Mouse (Mus musculus) liver, embryonic 14.5 days (tissue): ENCODE data around the gene Kcnip3. TPM values are rescaled to one million over a fixed set of nuclear protein-coding genes. Genes with fewer than 3 reads are reported as not detected.

ENCODE experiments used
- ATAC-seq: fragments of 200-750 bp; cut with Nextera tagmentation; 2 replicates; pipeline ENCODE4 v1.8.0; 2017; ENCODE audit warnings: moderate number of reproducible peaks, mild to moderate bottlenecking, moderate library complexity; ENCODE audit not compliant: insufficient read depth
- DNase-seq, 3 experiments: peaks; one replicate each; pipeline ENCODE4 v3.0.0-alpha.2; 2012 to 2013; ENCODE audit warnings: low read depth in 3 of 3, low spot score in 3 of 3
- H3K27ac ChIP-seq: fragments of 300-500 bp; sonication (generic); 2 replicates; pipeline ENCODE4 v1.5.1; 2014; ENCODE audit warnings: moderate library complexity, mild to moderate bottlenecking, control low read depth, inconsistent platforms
- H3K27me3 ChIP-seq: fragments of 300-500 bp; sonication (generic); 2 replicates; pipeline ENCODE4 v1.6.1; 2014; ENCODE audit warnings: mild to moderate bottlenecking, low read length, moderate library complexity; ENCODE audit not compliant: control insufficient read depth, insufficient read depth
- H3K36me3 ChIP-seq: fragments of 300-500 bp; sonication (generic); replicated peaks from 2 replicates; pipeline ENCODE4 v1.6.1; 2014; ENCODE audit warnings: low read depth; ENCODE audit not compliant: control insufficient read depth, insufficient read depth
- H3K4me1 ChIP-seq, 2 experiments: fragments of 200-500 bp in 1 of 2; fragments of 300-500 bp in 1 of 2; sonication (generic) in 1 of 2; replicated peaks; 2 replicates each; pipeline ENCODE4 v1.6.1; 2012 to 2014; ENCODE audit warnings: antibody characterized with exemption in 1 of 2, inconsistent platforms in 1 of 2, low read length in 1 of 2; ENCODE audit not compliant: control insufficient read depth in 2 of 2, insufficient read depth in 2 of 2
- H3K4me2 ChIP-seq: fragments of 300-500 bp; sonication (generic); 2 replicates; pipeline ENCODE4 v1.6.1; 2014; ENCODE audit warnings: low read depth, mild to moderate bottlenecking, control low read depth, moderate library complexity
- H3K4me3 ChIP-seq, 2 experiments: fragments of 200-500 bp in 1 of 2; fragments of 300-500 bp in 1 of 2; sonication (generic) in 1 of 2; 2 replicates each; pipeline ENCODE4 v1.5.1; 2012 to 2014; ENCODE audit warnings: low read depth in 2 of 2, low read length in 2 of 2, mild to moderate bottlenecking in 2 of 2, control low read depth in 1 of 2, inconsistent platforms in 1 of 2, moderate library complexity in 1 of 2; ENCODE audit not compliant: insufficient read depth in 1 of 2
- H3K9ac ChIP-seq: fragments of 300-500 bp; sonication (generic); replicated peaks from 2 replicates; pipeline ENCODE4 v1.6.1; 2014; ENCODE audit warnings: mild to moderate bottlenecking, control low read depth, moderate library complexity
- H3K9me3 ChIP-seq: fragments of 300-500 bp; sonication (generic); 2 replicates; pipeline ENCODE4 v1.6.1; 2016; ENCODE audit warnings: low read length, mixed read lengths; ENCODE audit not compliant: control insufficient read depth
- CTCF ChIP-seq: IDR thresholded peaks from 2 replicates; pipeline ENCODE4 v1.5.1; 2016; ENCODE audit warnings: antibody characterized with exemption, low read depth, control low read depth
- EP300 ChIP-seq: IDR thresholded peaks from 2 replicates; pipeline ENCODE4 v1.6.1; 2016; ENCODE audit warnings: antibody characterized with exemption, low read depth
- WGBS: fragments of 180-500 bp; shearing (Covaris S2); extraction: QIAGEN DNeasy Blood & Tissue Kit; methylation state at CpG from one replicate; pipeline ENCODE4 v1.1.7; 2014; ENCODE audit not compliant: insufficient replicate concordance; 5-methylcytosine and 5-hydroxymethylcytosine counted together
- polyA plus RNA-seq, 2 experiments: library from polyadenylated mRNA; depleted of rRNA in 1 of 2; stranded (reverse) in 1 of 2; unstranded in 1 of 2; fragments of >200 nt; fragmentation: Nextera tagmentation in 1 of 2; extraction: Ambion mirVana in 1 of 2; gene quantifications; 2 replicates each; pipeline versions ENCODE4 v1.2.1 to v1.2.3; 2012 to 2014

Gene Kcnip3
- polyA plus RNA-seq, 2 experiments = 0.36 to 0.42 TPM

DNA sequence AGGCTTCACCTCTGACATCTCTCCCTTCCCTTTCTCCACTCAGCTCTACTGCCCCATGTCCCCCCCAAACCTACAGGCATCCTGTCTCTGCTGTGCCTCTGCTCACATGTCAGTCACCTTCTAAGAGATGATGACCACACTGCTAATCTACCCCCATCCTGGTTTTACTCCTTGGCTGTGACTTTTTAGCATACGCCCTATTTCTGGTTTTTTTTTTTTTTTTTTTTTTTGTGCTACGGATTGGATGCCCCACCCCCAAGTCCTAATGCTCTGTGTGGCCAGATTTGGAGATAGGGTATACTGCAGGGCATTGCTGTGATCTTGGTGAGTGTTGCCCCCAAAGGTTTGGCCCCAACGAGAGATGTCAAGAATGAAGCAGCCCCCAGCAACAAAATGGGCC, 49.6 kb downstream of the Kcnip3 start:
- Histone ChIP-seq H3K4me2 (no peak overlapping the region), H3K9me3 (no peaks in the 10 kb centered on the region), H3K27me3 (no peaks in the 10 kb centered on the region; the same call in 1 of the 2 replicates), H3K27ac (no peak overlapping the region), H3K36me3 (no peaks in the 10 kb centered on the region), H3K4me3 (no peak overlapping the region), H3K9ac (no peak overlapping the region), H3K4me1 (no peaks in the 10 kb centered on the region)
- 39% methylated on average over 3 of the region's 3 CpGs for WGBS
- DNase-seq = no peak
- TF ChIP-seq EP300 (no peak), CTCF (no peak)
- no peak for ATAC-seq

DNA sequence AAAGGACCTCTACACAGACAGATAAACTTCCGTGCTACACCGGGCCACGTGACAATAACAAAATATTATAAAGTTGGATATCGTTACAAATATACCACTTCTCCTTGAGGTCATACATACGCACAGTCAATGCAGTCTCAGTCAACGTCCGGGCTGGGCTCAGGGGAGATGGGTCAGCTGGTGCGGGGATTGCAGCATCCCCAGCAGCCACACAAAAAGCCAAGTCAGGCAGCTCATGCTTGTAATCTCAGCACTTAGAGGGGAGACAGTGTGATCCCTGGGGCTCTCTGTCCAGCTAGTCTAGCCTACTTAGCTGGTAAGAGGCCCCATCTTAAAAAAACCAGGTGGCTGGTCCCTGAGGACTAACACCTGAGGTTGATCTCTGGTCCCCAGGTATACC, 50.6 kb downstream of the Kcnip3 start:
- Histone ChIP-seq H3K9me3 (no peaks in the 10 kb centered on the region), H3K4me2 (no peak overlapping the region), H3K27ac (no peak overlapping the region), H3K9ac (no peak overlapping the region), H3K36me3 (no peaks in the 10 kb centered on the region), H3K27me3 (no peaks in the 10 kb centered on the region; the same call in 1 of the 2 replicates), H3K4me1 (no peaks in the 10 kb centered on the region), H3K4me3 (no peak overlapping the region)
- ATAC-seq (no peak), DNase-seq (no peak)
- 72% methylated on average over 8 of the region's 8 CpGs for WGBS
- TF ChIP-seq CTCF (no peak), EP300 (no peak)

DNA sequence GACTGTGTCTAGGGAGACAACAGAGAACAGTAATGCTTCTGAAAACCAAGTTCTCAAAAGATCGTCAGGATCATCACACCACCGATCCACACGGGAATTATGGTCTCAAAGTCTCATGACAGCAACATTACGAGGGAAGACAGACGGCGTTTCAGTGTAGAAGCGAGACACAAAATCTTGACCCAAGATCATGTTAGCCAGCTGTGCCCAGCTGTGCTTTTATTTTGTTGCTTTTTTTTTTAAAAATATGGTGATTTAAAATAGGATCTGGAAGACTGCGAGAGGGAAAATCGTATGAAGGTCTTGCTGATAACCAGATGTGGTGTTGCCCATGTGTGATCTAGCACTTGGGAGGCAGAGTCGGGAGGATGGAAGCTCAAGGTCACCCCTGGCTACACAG, 51.2 kb downstream of the Kcnip3 start:
- Histone ChIP-seq H3K4me1 (no peaks in the 10 kb centered on the region), H3K4me3 (no peak overlapping the region), H3K4me2 (no peak overlapping the region), H3K9ac (no peak overlapping the region), H3K27ac (no peak overlapping the region), H3K9me3 (no peaks in the 10 kb centered on the region), H3K36me3 (no peaks in the 10 kb centered on the region), H3K27me3 (no peaks in the 10 kb centered on the region; the same call in 1 of the 2 replicates)
- DNase-seq = no peak
- TF ChIP-seq CTCF = no peak
- TF ChIP-seq EP300 = no peak
- WGBS = 78% methylated on average over 10 of the region's 10 CpGs
- no peak for ATAC-seq

DNA sequence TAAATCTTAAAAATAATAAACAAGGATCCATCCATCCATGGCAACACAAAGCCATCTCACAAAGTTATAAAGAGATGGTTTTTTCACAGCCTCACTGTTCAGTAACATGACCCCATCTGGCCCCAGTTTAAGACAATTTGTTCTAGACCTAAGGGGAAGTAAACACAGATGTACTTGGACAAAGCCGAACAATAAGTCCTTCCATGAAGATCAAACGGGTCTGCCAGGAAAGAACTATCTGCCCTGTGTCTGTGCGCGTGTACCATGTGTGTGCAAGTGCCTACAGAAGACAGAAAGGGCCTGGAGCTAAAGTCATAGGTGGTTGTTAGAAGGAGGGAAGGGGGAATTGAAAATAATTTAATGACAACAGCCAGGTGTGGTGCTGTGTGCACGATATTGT, 51.7 kb downstream of the Kcnip3 start:
- TF ChIP-seq EP300 (no peak), CTCF (no peak)

DNA sequence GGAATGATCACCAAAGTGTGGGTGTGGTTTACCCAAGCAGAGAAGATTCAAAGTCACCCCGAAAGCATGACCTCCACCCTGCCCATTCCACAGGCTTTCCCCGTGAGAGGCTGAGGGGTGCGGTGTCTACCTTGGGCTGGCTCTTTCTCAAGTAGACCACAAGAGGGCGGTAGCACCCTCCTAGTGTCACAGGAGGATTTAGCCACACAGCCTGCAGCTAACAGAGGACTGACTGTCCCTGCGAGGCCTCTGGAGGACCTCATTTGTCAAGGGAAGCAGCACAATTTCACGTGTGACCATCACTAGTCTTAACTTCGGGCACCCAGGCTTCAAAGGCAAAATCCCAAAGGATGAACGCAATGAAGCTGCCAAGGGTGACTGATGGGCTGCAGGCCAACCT, 59.6 kb downstream of the Kcnip3 start:
- no peaks in the 10 kb centered on the region for H3K4me1 ChIP-seq
- ATAC-seq (peak; percentile 37; the same call in 1 of the 2 replicates), DNase-seq (peak in 2 of 3 experiments; percentile 23 to 25)
- no peak overlapping the region for H3K4me3 ChIP-seq
- H3K4me2 ChIP-seq = no peak overlapping the region
- H3K9ac ChIP-seq = no peak overlapping the region
- 9% methylated on average over 8 of the region's 8 CpGs for WGBS
- TF ChIP-seq EP300 (no peak), CTCF (peak; percentile 94)
- H3K27ac ChIP-seq = no peak overlapping the region
- H3K9me3 ChIP-seq = no peaks in the 10 kb centered on the region
- H3K36me3 ChIP-seq = no peaks in the 10 kb centered on the region
- no peaks in the 10 kb centered on the region for H3K27me3 ChIP-seq

More for the DNA sequence above, 51.7 kb downstream of the Kcnip3 start:
- Histone ChIP-seq H3K4me1 (no peaks in the 10 kb centered on the region), H3K27ac (no peak overlapping the region), H3K36me3 (no peaks in the 10 kb centered on the region), H3K4me2 (no peak overlapping the region), H3K9me3 (no peaks in the 10 kb centered on the region), H3K9ac (no peak overlapping the region), H3K27me3 (no peaks in the 10 kb centered on the region; the same call in 1 of the 2 replicates), H3K4me3 (no peak overlapping the region)
- WGBS = 71% methylated on average over 5 of the region's 5 CpGs
- ATAC-seq = no peak
- DNase-seq = no peak
